Mouse (Mus musculus) gonadal fat pad, adult 2 months (tissue): ENCODE data around the gene Ticrr. TPM values are rescaled to one million over a fixed set of nuclear protein-coding genes. Genes with fewer than 3 reads are reported as not detected.

Source experiments
- DNase-seq: peaks from one replicate; pipeline ENCODE4 v3.0.0-alpha.2; 2012; ENCODE audit warnings: low read depth
- polyA plus RNA-seq: library from polyadenylated mRNA; depleted of rRNA; stranded (reverse); fragments of >200 nt; gene quantifications from 2 replicates; pipeline ENCODE4 v1.2.3, GENCODE M21; 2012

Ticrr gene
- polyA plus RNA-seq, 1 experiment, result 0.20 TPM

DNA sequence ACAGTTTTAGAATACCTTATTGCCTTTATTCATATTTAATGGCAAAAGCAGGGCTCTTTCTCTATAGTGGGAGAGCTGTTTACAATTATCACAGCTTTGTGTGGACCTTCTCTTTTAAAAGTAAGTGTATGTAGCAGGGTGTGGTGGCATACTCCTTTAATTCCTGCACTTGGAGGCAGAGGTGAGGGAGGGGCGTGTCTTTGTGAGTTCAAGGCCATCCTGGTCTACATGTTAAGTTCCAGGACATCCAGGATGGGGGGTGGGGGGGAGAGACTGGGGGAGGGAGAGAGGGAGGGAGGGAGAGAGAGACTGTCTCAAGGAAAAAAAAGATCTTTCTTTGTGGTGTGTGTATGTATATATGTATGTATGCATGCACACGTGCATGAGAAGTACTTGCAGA lies 20.2 kb downstream of the Ticrr start:
- no peak for DNase-seq

DNA sequence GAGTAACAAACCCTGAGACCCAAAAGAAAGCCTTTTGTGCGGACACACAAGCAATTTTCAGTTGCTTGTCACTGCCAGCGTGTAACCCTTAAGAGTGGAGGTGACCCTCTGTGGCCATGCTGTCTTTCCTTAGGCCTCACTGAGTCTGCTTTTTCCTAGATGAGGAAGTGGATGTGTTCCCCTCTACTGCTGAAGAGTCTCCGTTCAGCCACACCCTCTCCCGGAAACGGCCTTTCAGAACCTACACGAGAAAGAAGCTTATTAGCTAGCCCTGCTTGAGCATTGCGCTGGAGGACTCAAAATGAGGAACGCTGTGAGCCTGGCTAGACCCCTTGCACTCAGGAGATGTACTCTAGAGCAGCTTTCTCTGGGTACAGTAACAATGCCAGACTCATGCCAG lies 36.5 kb downstream of the Ticrr start:
- no peak for DNase-seq

GRCm38 (mm10) chr7:79702755-79703154 lies 42.8 kb downstream of the Ticrr start:
- DNase-seq, result no peak

GRCm38 (mm10) chr7:79705210-79705609 lies 45.2 kb downstream of the Ticrr start:
- no peak for DNase-seq

DNA sequence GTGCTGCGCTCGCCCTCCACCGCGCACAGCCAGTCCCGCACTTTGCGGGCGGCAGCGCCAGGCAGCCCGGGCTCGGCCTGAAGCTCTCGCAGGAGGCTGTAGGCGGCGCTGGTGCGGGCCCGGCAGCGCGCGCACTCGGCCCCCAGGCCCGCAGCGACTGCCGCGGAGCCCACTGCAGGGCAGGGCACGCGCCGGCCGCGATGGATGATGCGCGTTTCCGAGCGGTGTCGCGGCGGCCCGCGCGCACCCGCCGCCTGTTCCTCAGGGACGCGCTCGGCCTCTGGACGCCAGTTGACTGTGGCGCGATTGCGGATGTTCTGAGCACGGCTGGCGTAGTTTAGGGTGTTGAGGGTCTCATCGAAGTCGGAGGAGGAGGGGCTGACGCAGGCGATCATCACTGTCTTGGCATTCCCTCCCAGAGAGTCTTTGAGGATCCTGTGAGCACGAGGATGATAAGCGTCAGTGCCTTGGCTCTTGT lies 50.2 kb downstream of the Ticrr start:
- DNase-seq, result no peak

DNA sequence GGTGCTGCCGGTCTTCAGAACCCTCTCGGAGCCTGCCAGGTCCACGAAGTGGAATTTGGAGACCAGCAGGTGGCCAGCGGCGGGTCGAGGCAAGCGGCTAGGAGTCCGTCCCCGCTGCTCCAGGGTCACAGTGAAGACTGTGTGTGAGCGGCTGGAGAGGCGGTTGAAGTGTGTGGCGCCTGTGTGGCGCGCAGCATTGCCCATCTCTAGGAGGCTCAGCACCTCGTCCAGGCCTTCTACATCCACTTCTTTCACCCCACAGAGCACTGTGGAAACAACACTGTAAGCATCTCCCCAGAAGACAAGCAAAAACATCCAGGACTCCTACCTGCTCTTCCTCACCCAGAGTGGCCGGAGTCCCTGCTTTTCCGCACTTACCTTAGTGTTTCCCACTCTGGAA lies 50.8 kb downstream of the Ticrr start:
- no peak for DNase-seq

DNA sequence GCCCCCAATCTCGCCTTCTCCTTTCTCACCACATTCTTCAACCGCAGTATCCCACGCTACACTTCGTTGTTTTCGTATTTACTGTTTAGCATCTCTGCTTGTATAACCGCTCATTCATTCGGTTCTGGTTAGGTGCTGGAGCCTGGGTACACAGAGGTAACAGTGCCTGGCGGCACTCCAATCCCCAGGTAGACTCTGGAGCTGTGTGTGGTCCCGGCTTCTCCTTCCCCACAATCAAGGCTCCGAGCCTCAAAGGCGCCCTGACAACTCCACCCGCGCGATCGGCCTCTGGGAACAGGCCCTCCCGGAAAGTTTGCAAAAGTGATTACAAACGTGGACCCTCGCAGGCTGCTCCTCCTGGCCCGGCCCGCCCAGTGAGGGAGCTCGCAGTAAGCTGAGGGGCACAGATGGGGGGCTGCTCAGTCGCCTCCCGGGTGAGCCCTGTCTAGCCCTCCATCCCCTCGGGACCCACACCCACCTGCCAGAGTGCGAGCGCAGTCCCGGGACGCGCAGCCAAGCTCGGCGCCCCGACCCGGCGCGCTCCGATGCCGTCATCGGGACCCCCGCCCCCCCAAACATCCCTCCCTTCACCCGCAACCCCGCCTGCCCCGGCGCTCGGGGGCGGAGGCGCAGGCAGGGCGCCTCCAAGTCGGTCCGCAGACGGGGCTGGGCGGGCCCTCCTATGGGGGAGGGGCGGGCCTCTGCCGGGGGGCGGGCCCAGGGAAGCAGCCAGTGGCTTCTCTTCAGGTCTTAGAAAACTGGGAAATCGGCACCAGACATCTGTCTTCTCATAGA lies 55.4 kb downstream of the Ticrr start, which contains the start of gene Kif7:
Gene Kif7 (minus strand): TSS at position 534 of the 795 bp plus-strand sequence.
- no peak for DNase-seq

GRCm38 (mm10) chr7:79721386-79721977 lies 61.5 kb downstream of the Ticrr start:
- no peak for DNase-seq

DNA sequence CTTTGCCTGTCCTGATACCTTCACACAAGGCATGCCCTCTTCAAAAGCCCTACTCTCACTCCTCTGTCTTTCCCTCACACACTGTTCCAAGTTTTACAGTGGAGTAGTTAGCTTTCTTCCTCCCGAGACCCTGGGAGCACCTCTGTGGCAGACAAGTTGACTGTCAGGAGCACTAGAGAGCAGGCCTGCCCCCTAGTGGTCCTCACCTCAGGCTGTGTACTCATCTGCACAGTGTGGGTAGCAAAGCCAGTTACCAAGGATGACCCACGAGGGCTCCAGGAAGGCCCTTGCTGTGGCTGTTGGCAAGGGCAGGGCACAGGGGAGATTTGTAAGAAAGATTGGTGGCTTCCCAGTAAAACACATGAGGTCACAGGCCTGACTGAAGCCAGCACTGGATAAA lies 67.1 kb downstream of the Ticrr start:
- no peak for DNase-seq

DNA sequence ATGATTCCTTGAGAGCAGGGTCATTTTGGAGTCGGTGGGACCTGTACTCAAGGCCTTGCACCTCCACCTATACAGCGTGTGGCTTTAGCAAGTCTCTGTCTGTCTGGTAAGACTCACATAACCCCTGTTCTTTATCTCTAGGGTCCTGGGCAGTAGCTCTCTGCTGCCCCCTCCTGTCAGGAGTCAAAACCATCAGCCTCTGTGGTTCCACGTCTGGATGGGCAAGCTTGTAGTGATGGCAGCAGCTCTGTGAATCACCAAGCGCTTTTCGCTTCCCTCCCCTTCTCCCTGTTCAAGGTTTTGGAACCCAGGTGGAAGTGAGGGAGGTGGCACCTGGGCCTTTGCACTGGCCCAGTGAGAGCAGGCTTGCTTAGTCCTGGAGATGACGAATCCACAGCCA lies 68.2 kb downstream of the Ticrr start:
- DNase-seq, result no peak

- no peak for DNase-seq
Measured at GRCm38 (mm10) chr7:79729169-79729568, 69.2 kb downstream of the Ticrr start.

- no peak for DNase-seq
Measured at GRCm38 (mm10) chr7:79729743-79730370, 69.9 kb downstream of the Ticrr start.

- DNase-seq, result no peak
Measured at GRCm38 (mm10) chr7:79731438-79731837, 71.4 kb downstream of the Ticrr start.

GRCm38 (mm10) chr7:79732622-79733021 lies 72.6 kb downstream of the Ticrr start, which contains the start of gene Plin1:
Gene Plin1, minus strand, starts transcription at chr7:79732903.
- DNase-seq, result no peak

- DNase-seq, result peak; percentile 89
Measured at GRCm38 (mm10) chr7:79734563-79734962, 74.6 kb downstream of the Ticrr start.

DNA sequence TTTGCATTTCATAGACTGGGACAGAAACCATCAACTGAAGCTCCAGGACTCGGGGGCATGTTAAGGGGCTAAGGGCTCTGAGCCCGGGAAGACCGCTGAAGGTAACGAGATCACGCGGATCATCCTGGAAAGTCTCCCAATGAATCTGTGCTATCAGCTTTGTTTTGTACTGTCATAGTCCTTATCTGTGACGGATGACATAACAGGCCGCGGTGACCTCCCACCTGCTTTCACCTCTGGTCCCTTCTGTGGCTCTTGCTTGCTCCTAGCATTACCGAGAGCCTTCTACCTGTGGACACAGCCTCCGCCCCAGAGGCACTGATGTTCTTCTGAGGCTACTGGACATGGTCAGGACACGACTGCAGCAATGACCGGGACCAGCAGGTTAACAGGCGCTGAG lies 76.5 kb downstream of the Ticrr start:
- DNase-seq, result no peak

GRCm38 (mm10) chr7:79738913-79739312 lies 78.9 kb downstream of the Ticrr start:
- DNase-seq, result peak; percentile 74

GRCm38 (mm10) chr7:79740279-79740678 lies 80.3 kb downstream of the Ticrr start:
- no peak for DNase-seq

DNA sequence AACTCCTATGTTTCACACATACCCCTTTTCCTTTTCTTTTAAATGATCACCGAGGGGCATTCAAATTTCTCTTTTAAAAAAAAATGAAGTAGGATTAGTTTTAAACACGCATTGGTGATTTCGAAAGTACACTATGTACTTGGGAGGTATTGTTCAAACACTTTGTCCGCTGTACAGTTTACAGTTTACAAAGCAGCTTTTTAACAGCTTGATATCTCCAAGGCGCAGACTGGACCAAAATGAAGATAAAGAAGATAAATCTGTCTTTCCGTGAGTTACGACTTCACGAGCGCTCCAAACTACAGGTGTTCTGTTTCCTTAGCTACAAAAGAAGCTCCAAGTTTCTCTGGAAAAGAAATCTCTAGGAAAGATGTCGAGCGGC lies 82.3 kb downstream of the Ticrr start:
- DNase-seq, result no peak

- no peak for DNase-seq
Measured at GRCm38 (mm10) chr7:79742659-79743536, 82.9 kb downstream of the Ticrr start, which contains the start of the genes Pex11a and Wdr93. Gene Pex11a, minus strand, starts transcription at chr7:79743131. Gene Wdr93, plus strand, starts transcription at chr7:79743163.

- DNase-seq, result no peak
Measured at GRCm38 (mm10) chr7:79744051-79744450, 84.1 kb downstream of the Ticrr start.

DNA sequence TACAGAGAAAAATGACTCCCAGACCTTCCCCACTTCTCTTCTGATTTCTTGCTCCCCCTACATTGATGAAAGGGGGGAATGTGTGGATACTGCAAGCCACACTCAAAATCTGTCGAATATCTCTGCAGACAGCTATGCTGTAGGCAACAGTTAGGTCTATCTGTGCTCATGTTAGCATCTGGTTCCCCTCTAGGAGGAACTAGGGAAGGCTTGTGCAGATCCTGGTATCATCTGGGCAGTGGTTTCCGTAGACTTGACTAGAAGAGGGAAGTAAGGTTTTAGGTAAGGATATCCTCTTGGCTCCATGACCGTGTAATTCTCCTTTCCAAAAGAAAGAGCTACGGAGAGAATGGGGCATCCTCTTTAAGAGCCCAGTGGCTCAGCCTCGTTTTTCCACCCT lies 84.6 kb downstream of the Ticrr start:
- no peak for DNase-seq
